Mouse (Mus musculus) MEL (cell line): ENCODE measurements around the gene Acadm. TPM values are rescaled to one million over a fixed set of nuclear protein-coding genes. Genes with fewer than 3 reads are reported as not detected.

ENCODE experiments used
- DNase-seq: peaks from one replicate; pipeline ENCODE4 v3.0.0; 2011; ENCODE audit warnings: low read depth, low spot score
- H3K27ac ChIP-seq: 2 replicates; pipeline ENCODE4 v1.5.1; 2012; ENCODE audit warnings: low read depth, mild to moderate bottlenecking, control low read depth, low read length, moderate library complexity; ENCODE audit not compliant: control insufficient read depth
- H3K27me3 ChIP-seq, 2 experiments: fragments of 150-350 bp in 1 of 2; sonication (generic) in 1 of 2; 2 replicates each; pipeline ENCODE4 v1.6.1; 2012; ENCODE audit warnings: low read length in 2 of 2, mild to moderate bottlenecking in 2 of 2, improper control_type of control experiment in 1 of 2, moderate library complexity in 1 of 2; ENCODE audit not compliant: insufficient read depth in 2 of 2, control insufficient read depth in 1 of 2
- H3K36me3 ChIP-seq, 2 experiments: 2 replicates each; pipeline ENCODE4 v1.6.1; 2012 to 2014; ENCODE audit warnings: low read length in 2 of 2, improper control_type of control experiment in 1 of 2, inconsistent platforms in 1 of 2, mild to moderate bottlenecking in 1 of 2; ENCODE audit not compliant: insufficient read depth in 2 of 2, control insufficient read depth in 1 of 2
- H3K4me1 ChIP-seq, 2 experiments: fragments of 150-350 bp in 1 of 2; sonication (generic) in 1 of 2; 2 replicates each; pipeline ENCODE4 v1.6.1; 2012; ENCODE audit warnings: low read length in 2 of 2, improper control_type of control experiment in 1 of 2, mild to moderate bottlenecking in 1 of 2; ENCODE audit not compliant: insufficient read depth in 2 of 2, control insufficient read depth in 1 of 2
- H3K4me3 ChIP-seq, 2 experiments: fragments of 150-350 bp in 1 of 2; sonication (generic) in 1 of 2; 2 replicates each; pipeline ENCODE4 v1.5.1; 2012; ENCODE audit warnings: low read depth in 2 of 2, low read length in 2 of 2, mild to moderate bottlenecking in 2 of 2, moderate library complexity in 2 of 2, control low read depth in 1 of 2, improper control_type of control experiment in 1 of 2; ENCODE audit not compliant: control insufficient read depth in 1 of 2, insufficient read depth in 1 of 2
- H3K79me2 ChIP-seq: 2 replicates; pipeline ENCODE4 v1.6.1; 2012; ENCODE audit warnings: mild to moderate bottlenecking, low read length, moderate library complexity; ENCODE audit not compliant: control insufficient read depth, poor library complexity, insufficient read depth
- H3K9ac ChIP-seq: 2 replicates; pipeline ENCODE4 v1.6.1; 2012; ENCODE audit warnings: low read depth, mild to moderate bottlenecking, control low read depth, low read length, moderate library complexity; ENCODE audit not compliant: control insufficient read depth, poor library complexity, severe bottlenecking
- H3K9me3 ChIP-seq: fragments of 150-350 bp; sonication (generic); replicated peaks from 2 replicates; pipeline ENCODE4 v1.6.1; 2012; ENCODE audit warnings: mild to moderate bottlenecking, low read length, improper control_type of control experiment, moderate library complexity; ENCODE audit not compliant: insufficient read depth
- CHD1 ChIP-seq: IDR thresholded peaks from 2 replicates; pipeline ENCODE4 v1.6.1; 2012; ENCODE audit warnings: low read depth, mild to moderate bottlenecking, inconsistent platforms, low read length, improper control_type of control experiment
- CTCF ChIP-seq, 3 experiments: IDR thresholded peaks in 2 of 3; conservative IDR thresholded peaks in 1 of 3; 2 replicates each; pipeline ENCODE4 v1.5.1; 2011 to 2012; ENCODE audit warnings: low read length in 3 of 3, low read depth in 2 of 3, mild to moderate bottlenecking in 2 of 3, improper control_type of control experiment in 1 of 3, inconsistent platforms in 1 of 3, mixed read lengths in 1 of 3, moderate library complexity in 1 of 3; ENCODE audit not compliant: control insufficient read depth in 1 of 3, insufficient read depth in 1 of 3, poor library complexity in 1 of 3, severe bottlenecking in 1 of 3
- ELF1 ChIP-seq: IDR thresholded peaks from 2 replicates; pipeline ENCODE4 v1.6.1; 2014; ENCODE audit warnings: low read depth, mild to moderate bottlenecking, inconsistent platforms, low read length, improper control_type of control experiment, moderate library complexity
- MYB ChIP-seq: IDR thresholded peaks from 2 replicates; pipeline ENCODE4 v1.6.1; 2011; ENCODE audit warnings: mild to moderate bottlenecking, low read depth, low read length, improper control_type of control experiment
- NRF1 ChIP-seq: IDR thresholded peaks from 2 replicates; pipeline ENCODE4 v1.6.1; 2014; ENCODE audit warnings: low read depth, mild to moderate bottlenecking, inconsistent platforms, low read length, improper control_type of control experiment, moderate library complexity; ENCODE audit not compliant: poor library complexity, insufficient read depth, severe bottlenecking
- POLR2A ChIP-seq, 2 experiments: IDR thresholded peaks; 2 replicates each; pipeline ENCODE4 v1.6.1; 2011 to 2012; ENCODE audit warnings: low read length in 2 of 2, mild to moderate bottlenecking in 2 of 2, control low read depth in 1 of 2, improper control_type of control experiment in 1 of 2, low read depth in 1 of 2, moderate library complexity in 1 of 2; ENCODE audit not compliant: control insufficient read depth in 1 of 2, insufficient read depth in 1 of 2, poor library complexity in 1 of 2
- POLR2AphosphoS2 ChIP-seq: IDR thresholded peaks from 2 replicates; pipeline ENCODE4 v1.6.1; 2011; ENCODE audit warnings: low read length, improper control_type of control experiment
- POLR2AphosphoS5 ChIP-seq: IDR thresholded peaks from 2 replicates; pipeline ENCODE4 v1.6.1; 2012; ENCODE audit warnings: low read depth, borderline replicate concordance, mild to moderate bottlenecking, inconsistent platforms, low read length, moderate library complexity, mixed read lengths
- RCOR1 ChIP-seq: IDR thresholded peaks from 2 replicates; pipeline ENCODE4 v1.6.1; 2012; ENCODE audit warnings: low read depth, mild to moderate bottlenecking, inconsistent platforms, low read length, improper control_type of control experiment
- SMC3 ChIP-seq: IDR thresholded peaks from 2 replicates; pipeline ENCODE4 v1.6.1; 2011; ENCODE audit warnings: low read depth, low read length, improper control_type of control experiment
- TCF12 ChIP-seq: IDR thresholded peaks from 2 replicates; pipeline ENCODE4 v1.6.1; 2014; ENCODE audit warnings: low read depth, mild to moderate bottlenecking, inconsistent platforms, low read length, improper control_type of control experiment, moderate library complexity
- UBTF ChIP-seq: IDR thresholded peaks from 2 replicates; pipeline ENCODE4 v1.6.1; 2012; ENCODE audit warnings: low read depth, mild to moderate bottlenecking, inconsistent platforms, low read length, improper control_type of control experiment, moderate library complexity, borderline replicate concordance; ENCODE audit not compliant: insufficient read depth
- USF1 ChIP-seq: IDR thresholded peaks from 2 replicates; pipeline ENCODE4 v1.6.1; 2014; ENCODE audit warnings: low read depth, mild to moderate bottlenecking, inconsistent platforms, low read length, improper control_type of control experiment, moderate library complexity
- ZC3H11A ChIP-seq: IDR thresholded peaks from 2 replicates; pipeline ENCODE4 v1.6.1; 2012; ENCODE audit warnings: low read depth, mild to moderate bottlenecking, inconsistent platforms, low read length, improper control_type of control experiment
- ZKSCAN1 ChIP-seq: IDR thresholded peaks from 2 replicates; pipeline ENCODE4 v1.6.1; 2012; ENCODE audit warnings: low read depth, mild to moderate bottlenecking, inconsistent platforms, low read length, improper control_type of control experiment, moderate library complexity
- ZMIZ1 ChIP-seq: IDR thresholded peaks from 2 replicates; pipeline ENCODE4 v1.6.1; 2012; ENCODE audit warnings: low read depth, mild to moderate bottlenecking, inconsistent platforms, low read length, improper control_type of control experiment, moderate library complexity
- polyA plus RNA-seq, 2 experiments: library from polyadenylated mRNA; stranded (reverse) in 1 of 2; unstranded in 1 of 2; fragments of >175 nt in 1 of 2; fragments of >200 nt in 1 of 2; gene quantifications; 2 replicates each; pipeline versions ENCODE4 v1.2.1 to v1.2.4; 2012; ENCODE audit warnings: low replicate concordance in 2 of 2, low read depth in 1 of 2; ENCODE audit not compliant: insufficient read length in 2 of 2, insufficient read depth in 1 of 2, missing spikeins in 1 of 2
- total RNA-seq: library from RNA; depleted of rRNA; stranded (reverse); fragments of 300-350 nt; gene quantifications from 2 replicates; pipeline ENCODE4 v1.2.3, GENCODE M21; 2012

Acadm gene
- total and polyA plus RNA-seq, 3 experiments = 36.7 to 44.3 TPM; not detected in 1

DNA sequence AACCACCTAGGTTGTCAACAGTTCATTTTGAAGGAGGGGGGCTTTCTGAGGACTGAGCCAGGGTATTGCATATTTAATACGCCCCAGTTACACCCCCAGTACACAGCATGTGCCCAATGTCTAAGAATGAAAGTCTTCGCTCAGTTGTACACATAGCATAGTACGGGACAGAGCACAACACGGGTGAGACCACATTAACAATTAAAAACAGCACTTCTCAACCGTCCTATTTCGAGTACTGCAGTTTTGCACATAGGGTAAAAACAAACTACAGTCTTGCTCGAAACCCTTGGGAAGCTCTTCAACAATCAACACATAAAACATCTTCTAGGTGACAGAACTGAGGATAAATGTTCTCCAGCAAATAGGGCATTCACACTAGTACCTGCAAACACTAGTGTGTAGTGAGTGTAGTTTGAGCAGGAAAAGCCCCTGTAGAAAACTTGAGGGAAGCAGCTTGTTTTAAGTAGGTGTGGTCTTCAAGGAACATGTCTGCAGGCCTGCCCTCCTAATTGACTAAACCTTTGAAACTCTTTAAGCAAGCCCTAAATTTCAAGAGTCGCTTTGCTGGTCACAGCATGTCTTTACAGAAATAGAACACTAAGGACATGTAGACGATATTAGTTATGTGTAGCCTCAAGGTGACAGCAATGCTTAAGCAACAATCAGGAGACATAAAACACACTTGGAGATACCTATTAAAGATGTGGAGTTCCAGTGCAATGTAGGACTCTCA, 38.1 kb downstream of the Acadm start, which contains the start of gene Msh4:
Gene Msh4 (minus strand): TSS at position 3 of the 736 bp plus-strand sequence.
- H3K79me2 ChIP-seq = peaks cover 39% of the 10 kb centered on the region
- H3K27ac ChIP-seq = peak within 1 kb of the TSS; percentile 29
- no peaks in the 10 kb centered on the region for H3K27me3 ChIP-seq
- no peaks in the 10 kb centered on the region for H3K4me1 ChIP-seq
- no peaks in the 10 kb centered on the region for H3K9me3 ChIP-seq
- peaks cover 35 to 37% of the 10 kb centered on the region in 2 experiments for H3K36me3 ChIP-seq
- TF ChIP-seq POLR2A (IDR thresholded peaks at IDR 0.05; ENCODE audit: control insufficient read depth in 1 of 2, insufficient read depth in 1 of 2, low read depth in 1 of 2, low read length in 2 of 2, poor library complexity in 1 of 2) = peak in 1 of 2 experiments; percentile 53; a peak in 2 of 4 replicates
- TF ChIP-seq POLR2AphosphoS5 = peak; percentile 11; the same call in 1 of the 2 replicates
- TF ChIP-seq ZKSCAN1 = no peak
- TF ChIP-seq UBTF = no peak
- no peak for TF ChIP-seq MYB
- peak within 1 kb of the TSS; percentile 43 for H3K9ac ChIP-seq
- peak within 1 kb of the TSS in 1 of 2 experiments; percentile 30; a peak in 2 of 4 replicates for H3K4me3 ChIP-seq
- DNase-seq = peak; percentile 74

DNA sequence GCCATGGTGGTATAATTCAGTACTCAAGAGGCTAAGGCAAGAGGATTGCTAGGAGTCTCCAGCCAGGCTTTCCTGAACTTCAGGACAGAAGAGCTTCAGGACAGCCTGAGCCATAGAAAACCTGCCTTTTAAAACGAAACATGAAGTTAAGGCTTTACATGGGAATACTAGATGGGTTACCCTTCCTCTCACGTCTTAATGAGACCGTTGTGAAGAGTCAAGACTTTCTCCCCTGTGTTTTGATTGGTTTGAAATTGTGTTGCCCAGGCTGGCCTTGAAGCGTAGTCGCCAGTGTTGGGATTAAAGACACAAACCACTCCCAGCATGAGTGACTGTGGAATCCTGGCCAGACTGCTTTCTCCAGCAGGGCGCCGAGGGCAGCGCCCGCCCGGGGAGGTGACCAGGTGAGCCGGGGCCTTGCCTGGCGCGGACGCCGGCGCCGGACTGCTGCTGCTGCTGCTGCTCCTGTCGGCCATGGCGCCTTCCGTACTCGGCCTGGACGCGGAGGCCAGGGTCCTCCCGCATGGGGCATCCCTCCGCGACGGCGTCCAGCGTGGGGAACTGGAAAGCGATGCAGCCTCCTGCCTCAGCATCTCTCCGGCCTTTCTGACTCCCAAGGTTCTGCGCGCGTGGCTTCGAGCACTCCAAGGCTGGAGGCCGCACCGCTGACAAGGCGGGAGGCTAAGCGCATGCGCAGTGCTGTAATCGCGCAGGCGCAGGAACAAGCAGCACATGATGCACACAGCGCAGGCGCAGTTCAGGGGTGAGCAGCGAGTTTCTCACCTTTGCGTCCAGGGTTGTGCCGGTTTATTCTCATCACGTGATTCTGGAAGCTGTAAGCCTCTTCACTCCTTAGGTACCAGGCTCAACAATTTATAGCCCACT, 38.9 kb downstream of the Acadm start:
- peak; percentile 67 for DNase-seq

DNA sequence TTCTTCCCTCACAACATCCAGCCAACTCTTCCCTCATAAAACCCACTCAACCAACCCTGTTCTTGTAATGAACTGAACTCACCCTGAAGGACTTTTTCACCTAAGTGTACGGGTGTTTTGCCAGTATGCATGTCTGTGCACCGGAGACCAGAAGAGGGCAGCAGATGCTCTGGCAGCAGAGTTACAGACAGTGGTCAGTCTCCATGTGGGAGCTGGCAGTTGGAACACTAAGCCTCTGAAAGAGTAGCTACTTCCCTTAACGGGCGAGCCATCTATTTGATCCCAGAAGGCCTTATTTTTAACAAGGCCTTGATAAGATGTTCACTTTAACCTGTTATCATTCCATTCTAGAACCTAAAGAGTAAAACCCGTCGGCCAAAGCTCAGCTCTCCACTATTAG, 39.8 kb downstream of the Acadm start:
- Histone ChIP-seq H3K27ac (peak overlapping the region; percentile 29; the same call in 1 of the 2 replicates), H3K27me3 (no peaks in the 10 kb centered on the region), H3K9ac (no peak overlapping the region), H3K9me3 (no peaks in the 10 kb centered on the region), H3K36me3 (peaks cover 27 to 31% of the 10 kb centered on the region in 2 experiments), H3K79me2 (peaks cover 23% of the 10 kb centered on the region), H3K4me3 (no peak overlapping the region), H3K4me1 (no peaks in the 10 kb centered on the region)
- TF ChIP-seq RCOR1 (no peak), ZMIZ1 (no peak), ELF1 (no peak), POLR2AphosphoS2 (no peak), USF1 (no peak), CTCF (IDR thresholded peaks at IDR 0.05 in 2 of 3, conservative IDR thresholded peaks at IDR 0.05 in 1 of 3; ENCODE audit: control insufficient read depth in 1 of 3, insufficient read depth in 1 of 3, low read depth in 2 of 3, low read length in 3 of 3, poor library complexity in 1 of 3, severe bottlenecking in 1 of 3) (peak in 2 of 3 experiments; percentile 67 to 78; a peak in 4 of 6 replicates), POLR2A (IDR thresholded peaks at IDR 0.05; ENCODE audit: control insufficient read depth in 1 of 2, insufficient read depth in 1 of 2, low read depth in 1 of 2, low read length in 2 of 2, poor library complexity in 1 of 2) (peak in 1 of 2 experiments; percentile 44; a peak in 1 of 4 replicates), CHD1 (no peak), ZKSCAN1 (no peak), NRF1 (no peak), ZC3H11A (no peak), TCF12 (no peak)
- DNase-seq = peak; percentile 85

More for the DNA sequence above, 38.9 kb downstream of the Acadm start:
- no peak overlapping the region for H3K9ac ChIP-seq
- peaks cover 30 to 35% of the 10 kb centered on the region in 2 experiments for H3K36me3 ChIP-seq
- peak overlapping the region; percentile 15 for H3K27ac ChIP-seq
- H3K4me3 ChIP-seq = no peak overlapping the region
- H3K27me3 ChIP-seq = no peaks in the 10 kb centered on the region
- peaks cover 31% of the 10 kb centered on the region for H3K79me2 ChIP-seq
- H3K9me3 ChIP-seq = no peaks in the 10 kb centered on the region
- H3K4me1 ChIP-seq = no peaks in the 10 kb centered on the region
- no peak for TF ChIP-seq SMC3
- peak in 1 of 2 experiments; percentile 62; a peak in 1 of 4 replicates for TF ChIP-seq POLR2A (IDR thresholded peaks at IDR 0.05; ENCODE audit: control insufficient read depth in 1 of 2, insufficient read depth in 1 of 2, low read depth in 1 of 2, low read length in 2 of 2, poor library complexity in 1 of 2)
- peak; percentile 28 for TF ChIP-seq POLR2AphosphoS5
